Mouse (Mus musculus) naive thymus-derived CD4-positive, alpha-beta T cell, adult 2 months (primary cell): Measurements from ENCODE around the gene U2af1.
"Not testable (repeated sequence)": the region's sequence is repeated elsewhere in the genome, so short reads cannot be mapped to it uniquely, and the experiment has no call there.

ENCODE experiments used
- DNase-seq: peaks from one replicate; pipeline ENCODE4 v3.0.0-alpha.2; 2011; ENCODE audit warnings: low read depth

Gene U2af1

DNA sequence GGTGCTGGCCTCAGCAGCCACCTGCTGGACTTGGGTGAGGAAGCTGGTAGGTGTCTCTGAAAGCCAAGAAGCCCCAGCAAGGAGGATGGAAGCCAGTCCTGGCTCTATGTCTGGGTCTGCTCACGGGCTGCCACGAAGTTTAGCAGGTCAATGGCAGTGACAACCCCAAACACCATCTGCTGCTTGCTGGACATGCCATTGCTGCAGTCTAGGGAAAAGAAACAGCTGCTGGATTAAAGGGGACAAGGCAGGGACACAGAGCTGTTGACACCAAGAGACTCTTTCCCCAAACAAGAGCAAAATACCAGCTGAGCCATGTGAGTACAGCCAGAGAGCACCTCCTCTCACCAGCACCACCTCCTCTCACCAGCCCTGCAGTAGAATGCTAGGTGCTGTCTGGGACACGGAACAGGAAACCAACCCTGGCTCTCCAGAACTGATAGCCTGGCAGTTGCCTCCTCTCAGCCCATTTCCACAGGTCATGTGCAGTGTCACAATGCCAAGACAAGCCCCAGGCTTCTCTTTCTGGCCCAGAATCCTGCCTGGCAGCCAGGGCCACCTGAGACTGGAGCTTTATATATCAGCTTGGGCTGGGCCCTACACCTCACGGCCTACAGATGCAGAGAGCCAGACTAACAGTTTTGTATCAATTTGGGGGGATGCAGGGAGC lies 45.5 kb downstream of the U2af1 start:
- DNase-seq = no peak

DNA sequence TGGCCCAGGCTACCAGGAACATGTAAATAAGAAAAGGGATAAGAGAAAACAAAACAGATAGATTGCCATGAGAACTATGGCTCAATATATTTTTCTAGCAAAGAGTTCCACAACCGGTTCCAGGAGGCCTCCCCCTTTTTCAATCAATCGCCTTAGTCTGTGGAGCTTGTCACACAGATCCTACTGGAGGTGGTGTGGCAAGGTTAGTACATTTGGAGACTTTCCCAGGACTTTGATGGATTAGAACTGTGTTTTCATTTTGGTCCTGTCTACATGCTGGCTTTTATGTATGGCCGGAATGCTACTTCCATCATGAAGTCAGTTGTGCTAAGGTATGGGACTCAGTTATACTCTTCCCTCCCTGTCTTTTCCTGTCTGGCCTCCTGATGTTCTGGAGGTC lies 48.8 kb downstream of the U2af1 start:
- no peak for DNase-seq

DNA sequence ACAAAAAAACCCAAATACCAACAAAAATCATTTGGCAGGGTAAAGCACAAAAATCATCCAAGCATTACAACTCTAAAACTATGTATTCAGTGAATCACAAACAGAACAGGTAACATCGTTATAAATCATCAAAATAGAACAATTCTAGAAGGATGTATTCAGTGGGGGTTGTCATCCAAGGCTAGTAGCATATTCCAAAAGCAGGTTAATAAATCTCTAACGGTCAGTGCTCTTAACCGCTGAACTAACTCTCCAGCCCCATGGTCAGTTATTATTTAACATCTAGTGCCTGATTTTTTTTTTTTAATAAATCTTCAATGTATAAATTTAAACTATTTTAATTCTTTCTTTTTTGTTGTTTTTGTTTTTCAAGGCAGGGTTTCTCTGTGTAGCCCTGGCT lies 49.5 kb downstream of the U2af1 start:
- not testable (repeated sequence) for DNase-seq

DNA sequence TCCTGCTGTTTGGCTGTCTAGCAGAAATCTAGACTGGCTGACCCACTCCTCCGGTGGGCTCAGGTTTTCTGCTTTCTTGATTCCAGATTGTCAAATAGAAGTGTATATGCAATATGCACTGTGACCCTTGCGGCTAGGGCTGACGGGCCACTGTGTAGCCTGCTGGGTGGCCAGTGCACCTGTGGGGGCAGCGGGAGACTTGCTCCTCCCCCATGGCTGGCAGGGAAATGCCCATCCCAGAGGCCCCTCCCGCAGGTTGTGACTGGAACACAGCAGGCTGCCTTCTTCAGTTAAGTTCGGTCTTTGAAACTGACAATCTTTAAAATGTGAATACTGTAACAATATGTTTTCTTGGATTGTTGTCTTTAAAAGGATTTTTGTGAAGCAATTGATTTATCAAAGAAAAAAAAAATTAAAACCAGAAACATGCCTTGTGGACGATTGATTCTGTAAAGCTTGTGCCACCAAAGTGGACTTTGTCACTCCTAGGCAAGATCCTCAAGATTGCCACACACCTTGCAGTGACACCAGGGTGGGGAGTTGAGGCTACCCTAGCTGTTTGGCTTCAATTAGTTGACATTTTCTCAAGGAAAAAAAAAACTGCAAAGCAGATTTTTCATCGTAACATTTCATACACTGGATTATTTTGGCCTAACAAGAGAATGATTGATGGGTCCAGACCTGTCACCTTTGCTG lies 51.3 kb downstream of the U2af1 start:
- no peak for DNase-seq

DNA sequence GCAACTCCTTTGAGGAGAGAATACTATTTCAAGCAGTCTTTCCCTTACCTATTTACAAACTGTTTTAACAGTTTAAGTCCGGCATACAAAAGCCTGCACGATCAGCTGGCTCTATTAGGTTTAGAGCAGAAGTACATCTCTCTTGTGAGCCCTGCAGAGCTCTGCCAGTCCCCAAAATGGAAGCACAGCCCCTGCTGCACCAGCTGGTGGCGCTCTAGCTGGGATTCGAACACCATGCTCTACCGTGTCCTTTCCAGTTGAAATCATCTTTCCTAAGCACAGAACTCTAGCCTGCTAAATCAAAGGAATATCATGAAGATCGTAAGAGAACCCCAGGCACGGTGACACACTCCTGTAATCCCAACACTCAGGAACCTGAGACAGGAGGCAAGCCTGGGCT lies 52.3 kb downstream of the U2af1 start:
- DNase-seq = no peak

DNA sequence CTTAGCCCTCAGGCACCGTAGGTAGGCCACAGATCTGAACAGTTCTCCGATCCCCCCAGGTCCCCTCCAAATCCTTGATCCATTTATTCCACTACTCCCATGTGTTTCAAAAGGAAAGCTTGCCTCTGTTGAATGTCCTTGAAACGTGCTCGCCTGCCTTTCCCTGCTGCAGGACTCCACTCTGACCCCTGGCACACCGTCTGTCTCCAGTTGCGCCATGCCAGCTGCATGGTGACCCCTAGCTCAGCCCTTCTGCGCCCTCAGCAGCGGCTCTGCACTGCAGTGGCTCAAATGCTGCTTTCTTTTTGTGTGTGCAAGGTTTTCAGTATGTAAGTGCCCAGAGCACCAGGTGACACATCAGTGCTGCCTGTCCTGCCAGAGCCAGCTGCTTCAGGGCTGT lies 60.1 kb downstream of the U2af1 start:
- DNase-seq = no peak

DNA sequence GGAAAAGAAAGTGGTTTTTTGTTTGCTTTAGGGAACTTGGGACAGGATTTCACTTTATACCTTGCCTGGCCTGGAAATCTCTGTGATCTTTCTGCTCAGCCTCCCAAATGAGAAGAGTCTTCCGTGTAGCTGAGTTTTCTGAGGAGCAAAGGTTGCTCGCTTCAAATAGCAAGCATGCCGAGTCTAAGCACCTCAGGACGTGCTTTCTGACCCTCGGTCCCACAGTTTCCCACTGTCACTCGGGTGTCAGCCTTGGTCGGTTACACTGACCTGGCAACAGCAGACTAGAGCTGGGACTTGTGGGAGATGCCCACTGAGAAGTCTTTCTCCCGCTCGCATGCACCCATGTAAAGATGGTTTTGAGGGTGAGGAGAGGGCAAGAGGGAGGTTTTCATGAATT lies 60.7 kb downstream of the U2af1 start:
- DNase-seq = no peak
